Mouse (Mus musculus): ENCODE data around the gene Gm28047. TPM values are rescaled to one million over a fixed set of nuclear protein-coding genes. Genes with fewer than 3 reads are reported as not detected.

Gene Gm28047
- 1.6 TPM in 1 of 2 replicates, not detected in the other for polyA plus RNA-seq (2012; ENCODE audit: low replicate concordance)

GRCm38 (mm10) chr15:102624970-102625686 lies at the start of gene Gm28047, which contains the start of gene Atf7:
Gene Gm28047, minus strand, starts transcription at chr15:102625067.
Gene Atf7, minus strand, starts transcription at chr15:102625464.

GRCm38 (mm10) chr15:102672215-102673071 lies 47.6 kb upstream of the Gm28047 start, which contains the start of gene Atp5g2:
Gene Atp5g2, minus strand, starts transcription at chr15:102672352.

DNA sequence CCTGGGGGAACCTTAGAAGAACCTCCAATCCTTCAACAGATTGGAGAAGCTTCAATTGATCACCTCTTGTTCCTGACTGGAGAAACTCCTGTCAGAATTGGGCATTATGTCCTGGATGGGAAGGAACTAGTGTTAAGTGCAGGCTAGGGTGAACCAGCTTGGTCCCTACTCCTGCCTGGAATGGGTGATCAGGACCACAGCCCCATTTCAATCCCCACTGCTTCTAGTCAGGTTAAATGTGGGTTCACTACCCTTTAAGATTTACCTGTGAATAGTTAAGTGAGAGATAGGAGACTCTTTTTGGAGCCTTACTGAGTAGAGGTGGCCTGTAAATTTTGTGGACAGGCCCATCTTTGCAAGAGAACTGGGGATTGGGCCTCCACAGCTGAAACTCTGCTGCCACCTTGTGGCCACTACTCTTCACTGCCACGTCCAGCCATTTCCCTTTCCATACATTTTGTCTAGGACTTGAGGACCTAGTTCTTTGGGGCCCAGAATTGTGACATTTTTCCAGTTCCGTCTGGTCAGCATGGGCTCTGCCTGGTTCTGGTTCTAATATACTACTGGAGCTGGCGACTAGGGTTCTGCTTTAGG lies 99.9 kb downstream of the Gm28047 start, which contains the start of gene Npff:
Gene Npff, minus strand, starts transcription at position 51 of the 594 bp plus-strand sequence.

GRCm38 (mm10) chr15:102517976-102518858 lies 106.7 kb downstream of the Gm28047 start, which contains the start of gene Tarbp2:
Gene Tarbp2, plus strand, starts transcription at chr15:102518192.

GRCm38 (mm10) chr15:102516728-102517404 lies 108.0 kb downstream of the Gm28047 start, which contains the start of gene Map3k12:
Gene Map3k12, minus strand, starts transcription at chr15:102517064.

DNA sequence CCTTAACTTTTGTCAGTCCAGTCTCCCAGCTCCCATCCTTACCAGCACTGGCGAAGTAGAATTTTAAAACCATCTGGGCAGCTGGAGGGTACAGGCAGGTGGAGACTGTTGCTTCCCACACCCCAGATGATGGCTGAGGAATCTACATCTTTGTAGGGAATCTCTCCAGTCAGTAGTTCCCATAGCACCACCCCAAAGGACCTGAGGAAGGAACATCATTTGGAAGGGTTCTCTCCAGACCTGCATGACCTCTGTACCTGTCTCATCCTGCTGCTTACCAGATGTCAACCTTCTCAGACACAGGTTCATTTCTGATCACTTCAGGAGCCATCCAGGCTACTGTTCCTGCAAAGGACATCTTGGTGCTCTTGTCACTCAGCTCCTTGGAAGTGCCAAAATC lies 121.4 kb downstream of the Gm28047 start, which contains the start of gene Gm10337:
Gene Gm10337, plus strand, starts transcription at position 276 of the 400 bp plus-strand sequence.

Other genes with a start within 250 kb of the Gm28047 start
- 10.7 and 11.9 TPM in 2 replicates for gene Sp1, start 218.9 kb downstream of the Gm28047 start, polyA plus RNA-seq (2012; ENCODE audit: low replicate concordance)
- gene Amhr2, start 179.7 kb downstream of the Gm28047 start, polyA plus RNA-seq (2012; ENCODE audit: low replicate concordance), result not detected in 2 replicates
- gene Prr13, start 166.0 kb downstream of the Gm28047 start, polyA plus RNA-seq (2012; ENCODE audit: low replicate concordance), result 46.5 and 443 TPM in 2 replicates
- 134 and 647 TPM in 2 replicates for gene Pcbp2, start 154.5 kb downstream of the Gm28047 start, polyA plus RNA-seq (2012; ENCODE audit: low replicate concordance)
- gene Gm10337, start 121.3 kb downstream of the Gm28047 start, polyA plus RNA-seq (2012; ENCODE audit: low replicate concordance), result not detected in 2 replicates
- 0.99 and 1.2 TPM in 2 replicates for gene Map3k12, start 108.0 kb downstream of the Gm28047 start, polyA plus RNA-seq (2012; ENCODE audit: low replicate concordance)
- 79.5 and 91.5 TPM in 2 replicates for gene Tarbp2, start 106.9 kb downstream of the Gm28047 start, polyA plus RNA-seq (2012; ENCODE audit: low replicate concordance)
- gene Npff, start 100.1 kb downstream of the Gm28047 start, polyA plus RNA-seq (2012; ENCODE audit: low replicate concordance), result 0.91 and 1.0 TPM in 2 replicates
- gene Atf7, start 397 bp upstream of the Gm28047 start, polyA plus RNA-seq (2012; ENCODE audit: low replicate concordance), result 12.2 and 15.7 TPM in 2 replicates
- gene Atp5g2, start 47.3 kb upstream of the Gm28047 start, polyA plus RNA-seq (2012; ENCODE audit: low replicate concordance), result 18.4 and 237 TPM in 2 replicates
- gene Calcoco1, start 97.1 kb upstream of the Gm28047 start, polyA plus RNA-seq (2012; ENCODE audit: low replicate concordance), result 9.7 and 15.0 TPM in 2 replicates

Data from leukemia stem cell, adult 10-12 weeks (primary cell).